Mouse (Mus musculus): Measurements from ENCODE around the gene Lipm. TPM values are rescaled to one million over a fixed set of nuclear protein-coding genes. Genes with fewer than 3 reads are reported as not detected.

Lipm gene
- 0.09 TPM in 1 of 2 replicates, not detected in the other for total RNA-seq (2012; rRNA removed)

DNA sequence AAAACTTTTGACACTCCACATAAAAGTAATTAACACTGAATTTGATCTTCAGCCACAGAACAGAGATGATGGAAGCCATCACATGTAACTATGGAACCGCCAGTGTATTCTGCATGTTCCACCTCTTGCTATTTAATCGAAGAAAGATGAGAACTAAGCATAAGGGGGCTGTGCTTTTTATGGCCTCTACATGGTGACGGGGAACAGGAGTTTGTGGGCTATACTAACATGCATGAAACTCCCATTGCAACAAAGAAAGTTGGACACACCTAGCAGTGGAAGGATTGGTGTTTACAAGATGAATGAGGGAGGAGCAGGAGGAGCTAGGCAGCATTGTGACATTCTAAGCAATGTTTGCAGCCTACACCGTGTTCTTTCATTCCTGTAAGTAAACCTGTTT, at the start of gene Lipm:
Lipm (plus strand) TSS at position 301 of the 400 bp plus-strand sequence.
- in situ Hi-C loops (cut with MboI; ENCODE audit: low sequenced_read_pairs in 2 of 2, unreplicated experiment in 2 of 2) = no loop called here
- H3K9me3 ChIP-seq (ENCODE audit: control insufficient read depth, insufficient read depth, low read depth, low read length) = no peaks in the 10 kb centered on the region
- no peak for TF ChIP-seq HCFC1 (IDR thresholded peaks at IDR 0.05; ENCODE audit: borderline replicate concordance, insufficient read depth, low read length)
- no peak for TF ChIP-seq ZNF384 (IDR thresholded peaks at IDR 0.05; ENCODE audit: low read depth, low read length)
- no peak for TF ChIP-seq ZC3H11A (IDR thresholded peaks at IDR 0.05; ENCODE audit: borderline replicate concordance, low read depth, low read length)
- no peak for TF ChIP-seq CHD2 (IDR thresholded peaks at IDR 0.05; ENCODE audit: low read depth, low read length)
- TF ChIP-seq MAFK (IDR thresholded peaks at IDR 0.05; ENCODE audit: insufficient read depth, low read depth, low read length) = no peak
- no peak within 1 kb of the TSS for H3K4me3 ChIP-seq (ENCODE audit: insufficient read depth in 1 of 2, low read depth in 1 of 2, low read length in 2 of 2, poor library complexity in 1 of 2, severe bottlenecking in 1 of 2)
- no peaks in the 10 kb centered on the region for H3K36me3 ChIP-seq (ENCODE audit: control insufficient read depth, insufficient read depth, low read length, poor library complexity, severe bottlenecking)
- no peak within 1 kb of the TSS for H3K9ac ChIP-seq (ENCODE audit: insufficient read depth, low read depth, low read length, poor library complexity, severe bottlenecking)
- H3K4me1 ChIP-seq (ENCODE audit: control insufficient read depth in 2 of 2, insufficient read depth in 2 of 2, low read length in 2 of 2, poor library complexity in 1 of 2) = no peaks in the 10 kb centered on the region
- H3K27ac ChIP-seq (ENCODE audit: insufficient read depth, low read depth, low read length, poor library complexity, severe bottlenecking) = no peak within 1 kb of the TSS
- no peak for DNase-seq (ENCODE audit: low read depth, low spot score)

- no peaks in the 10 kb centered on the region for H3K4me1 ChIP-seq (ENCODE audit: control insufficient read depth in 2 of 2, insufficient read depth in 2 of 2, low read length in 2 of 2, poor library complexity in 1 of 2)
- TF ChIP-seq ZNF384 (IDR thresholded peaks at IDR 0.05; ENCODE audit: low read depth, low read length) = no peak
- peak; percentile 74 for TF ChIP-seq MAFK (IDR thresholded peaks at IDR 0.05; ENCODE audit: insufficient read depth, low read depth, low read length)
- no peak for TF ChIP-seq ZC3H11A (IDR thresholded peaks at IDR 0.05; ENCODE audit: borderline replicate concordance, low read depth, low read length)
- H3K27ac ChIP-seq (ENCODE audit: insufficient read depth, low read depth, low read length, poor library complexity, severe bottlenecking) = no peak overlapping the region
- no peak overlapping the region for H3K9ac ChIP-seq (ENCODE audit: insufficient read depth, low read depth, low read length, poor library complexity, severe bottlenecking)
- H3K4me3 ChIP-seq (ENCODE audit: insufficient read depth in 1 of 2, low read depth in 1 of 2, low read length in 2 of 2, poor library complexity in 1 of 2, severe bottlenecking in 1 of 2) = no peak overlapping the region
- H3K9me3 ChIP-seq (ENCODE audit: control insufficient read depth, insufficient read depth, low read depth, low read length) = no peaks in the 10 kb centered on the region
- no peaks in the 10 kb centered on the region for H3K36me3 ChIP-seq (ENCODE audit: control insufficient read depth, insufficient read depth, low read length, poor library complexity, severe bottlenecking)
- in situ Hi-C loops (cut with MboI; ENCODE audit: low sequenced_read_pairs in 2 of 2, unreplicated experiment in 2 of 2) = no loop called here
- no peak for DNase-seq (ENCODE audit: low read depth, low spot score)
Observed at GRCm38 (mm10) chr19:34051502-34051901, 49.2 kb upstream of the Lipm start.

DNA sequence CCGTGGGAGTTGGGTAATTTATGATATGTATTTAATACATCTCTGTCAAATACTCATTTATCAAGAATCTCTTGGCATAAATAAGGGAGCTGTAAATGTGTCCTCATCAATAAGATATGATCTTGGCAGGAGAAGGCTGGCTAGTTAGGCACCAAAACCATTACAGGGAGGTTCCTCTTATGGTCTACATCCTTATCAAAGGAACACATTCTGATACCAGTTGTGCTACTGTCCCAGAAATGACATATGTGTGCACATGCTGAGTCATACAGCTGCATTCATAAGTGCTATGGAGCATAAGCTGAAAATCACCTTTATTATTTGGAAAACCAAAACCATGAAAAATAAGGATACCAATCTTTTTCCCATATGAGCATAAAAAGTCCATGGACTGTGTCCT, 37.2 kb upstream of the Lipm start:
- no peak overlapping the region for H3K9ac ChIP-seq (ENCODE audit: insufficient read depth, low read depth, low read length, poor library complexity, severe bottlenecking)
- no peaks in the 10 kb centered on the region for H3K4me1 ChIP-seq (ENCODE audit: control insufficient read depth in 2 of 2, insufficient read depth in 2 of 2, low read length in 2 of 2, poor library complexity in 1 of 2)
- H3K27ac ChIP-seq (ENCODE audit: insufficient read depth, low read depth, low read length, poor library complexity, severe bottlenecking) = no peak overlapping the region
- no peaks in the 10 kb centered on the region for H3K36me3 ChIP-seq (ENCODE audit: control insufficient read depth, insufficient read depth, low read length, poor library complexity, severe bottlenecking)
- DNase-seq (ENCODE audit: low read depth, low spot score) = no peak
- H3K9me3 ChIP-seq (ENCODE audit: control insufficient read depth, insufficient read depth, low read depth, low read length) = no peaks in the 10 kb centered on the region
- in situ Hi-C loops (cut with MboI; ENCODE audit: low sequenced_read_pairs in 2 of 2, unreplicated experiment in 2 of 2) = no loop called here
- H3K4me3 ChIP-seq (ENCODE audit: insufficient read depth in 1 of 2, low read depth in 1 of 2, low read length in 2 of 2, poor library complexity in 1 of 2, severe bottlenecking in 1 of 2) = no peak overlapping the region
- no peak for TF ChIP-seq HCFC1 (IDR thresholded peaks at IDR 0.05; ENCODE audit: borderline replicate concordance, insufficient read depth, low read length)
- TF ChIP-seq ZNF384 (IDR thresholded peaks at IDR 0.05; ENCODE audit: low read depth, low read length) = no peak

DNA sequence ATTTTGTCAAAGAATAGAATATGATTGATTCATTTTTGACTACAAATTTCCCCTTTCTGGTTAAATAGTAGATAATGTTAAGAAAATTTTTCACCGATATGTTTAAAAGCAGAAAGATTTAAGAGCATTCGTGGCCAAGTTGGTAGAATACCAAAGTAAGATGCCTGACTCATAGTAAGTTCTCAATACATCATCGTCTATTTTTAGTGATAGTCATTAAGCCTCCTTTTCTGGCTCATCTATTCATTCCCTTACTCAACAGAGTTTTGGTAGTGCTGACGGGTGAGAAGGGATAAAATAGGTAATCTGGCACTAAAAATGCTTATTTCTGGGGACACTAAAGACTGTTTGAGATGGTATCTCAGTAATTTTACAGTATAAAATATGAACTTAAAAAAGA, 36.7 kb upstream of the Lipm start:
- TF ChIP-seq MAFK (IDR thresholded peaks at IDR 0.05; ENCODE audit: insufficient read depth, low read depth, low read length) (no peak), ZNF384 (IDR thresholded peaks at IDR 0.05; ENCODE audit: low read depth, low read length) (no peak), ZC3H11A (IDR thresholded peaks at IDR 0.05; ENCODE audit: borderline replicate concordance, low read depth, low read length) (no peak), CHD2 (IDR thresholded peaks at IDR 0.05; ENCODE audit: low read depth, low read length) (no peak), HCFC1 (IDR thresholded peaks at IDR 0.05; ENCODE audit: borderline replicate concordance, insufficient read depth, low read length) (no peak)
- in situ Hi-C loops (cut with MboI; ENCODE audit: low sequenced_read_pairs in 2 of 2, unreplicated experiment in 2 of 2) = no loop called here

DNA sequence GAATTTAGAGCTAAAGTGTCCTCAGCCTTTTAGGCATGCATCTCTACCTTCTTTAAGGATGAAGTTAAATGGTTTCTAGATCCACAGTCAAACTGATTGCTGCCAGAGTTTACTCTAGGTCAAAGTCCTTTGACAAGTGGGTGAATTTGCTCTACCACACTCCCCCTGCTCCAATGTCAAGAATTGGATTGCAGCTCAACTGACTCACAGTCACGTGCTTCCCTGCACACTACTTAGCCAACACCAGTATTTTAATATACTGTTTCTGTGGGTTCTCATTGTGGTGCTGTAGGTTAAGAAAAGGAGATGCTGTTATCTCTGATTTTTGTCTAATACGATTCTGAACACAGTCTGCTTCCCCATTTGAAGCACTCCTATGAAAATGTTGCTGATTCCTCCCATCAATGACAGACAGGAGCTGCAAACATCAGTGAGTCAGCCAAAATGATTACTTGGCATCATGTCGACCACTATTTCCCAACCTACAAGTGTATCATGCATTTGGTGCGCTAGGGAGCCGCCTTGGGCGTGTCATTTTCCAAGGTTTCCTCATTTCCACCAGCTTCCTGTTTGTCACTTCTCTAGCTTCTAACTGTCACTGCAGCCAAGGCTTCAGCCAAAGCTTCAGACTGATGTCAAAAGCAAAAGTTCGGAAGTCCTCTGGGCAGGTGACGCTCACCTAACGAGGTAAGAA, 33.8 kb upstream of the Lipm start, which contains the start of gene Lipn:
Lipn (plus strand) TSS at position 580 of the 694 bp plus-strand sequence.
- TF ChIP-seq MAFK (IDR thresholded peaks at IDR 0.05; ENCODE audit: insufficient read depth, low read depth, low read length) = no peak
- no peak for TF ChIP-seq HCFC1 (IDR thresholded peaks at IDR 0.05; ENCODE audit: borderline replicate concordance, insufficient read depth, low read length)
- TF ChIP-seq ZC3H11A (IDR thresholded peaks at IDR 0.05; ENCODE audit: borderline replicate concordance, low read depth, low read length) = no peak
- no peak for TF ChIP-seq CHD2 (IDR thresholded peaks at IDR 0.05; ENCODE audit: low read depth, low read length)
- no peak for TF ChIP-seq ZNF384 (IDR thresholded peaks at IDR 0.05; ENCODE audit: low read depth, low read length)
- DNase-seq (ENCODE audit: low read depth, low spot score) = no peak
- in situ Hi-C loops (cut with MboI; ENCODE audit: low sequenced_read_pairs in 2 of 2, unreplicated experiment in 2 of 2) = no loop called here
- Histone ChIP-seq H3K36me3 (ENCODE audit: control insufficient read depth, insufficient read depth, low read length, poor library complexity, severe bottlenecking) (no peaks in the 10 kb centered on the region), H3K27ac (ENCODE audit: insufficient read depth, low read depth, low read length, poor library complexity, severe bottlenecking) (no peak within 1 kb of the TSS), H3K4me3 (ENCODE audit: insufficient read depth in 1 of 2, low read depth in 1 of 2, low read length in 2 of 2, poor library complexity in 1 of 2, severe bottlenecking in 1 of 2) (no peak within 1 kb of the TSS), H3K9me3 (ENCODE audit: control insufficient read depth, insufficient read depth, low read depth, low read length) (no peaks in the 10 kb centered on the region), H3K9ac (ENCODE audit: insufficient read depth, low read depth, low read length, poor library complexity, severe bottlenecking) (no peak within 1 kb of the TSS), H3K4me1 (ENCODE audit: control insufficient read depth in 2 of 2, insufficient read depth in 2 of 2, low read length in 2 of 2, poor library complexity in 1 of 2) (no peaks in the 10 kb centered on the region)

More for the DNA sequence above, 36.7 kb upstream of the Lipm start:
- Histone ChIP-seq H3K27ac (ENCODE audit: insufficient read depth, low read depth, low read length, poor library complexity, severe bottlenecking) (no peak overlapping the region), H3K4me3 (ENCODE audit: insufficient read depth in 1 of 2, low read depth in 1 of 2, low read length in 2 of 2, poor library complexity in 1 of 2, severe bottlenecking in 1 of 2) (no peak overlapping the region), H3K9ac (ENCODE audit: insufficient read depth, low read depth, low read length, poor library complexity, severe bottlenecking) (no peak overlapping the region), H3K4me1 (ENCODE audit: control insufficient read depth in 2 of 2, insufficient read depth in 2 of 2, low read length in 2 of 2, poor library complexity in 1 of 2) (no peaks in the 10 kb centered on the region), H3K36me3 (ENCODE audit: control insufficient read depth, insufficient read depth, low read length, poor library complexity, severe bottlenecking) (no peaks in the 10 kb centered on the region), H3K9me3 (ENCODE audit: control insufficient read depth, insufficient read depth, low read depth, low read length) (no peaks in the 10 kb centered on the region)
- no peak for DNase-seq (ENCODE audit: low read depth, low spot score)

All from ES-E14 (cell line).